Mouse (Mus musculus) neural tube, embryonic 15.5 days (tissue): Measurements from ENCODE around the gene Nup98. TPM values are rescaled to one million over a fixed set of nuclear protein-coding genes. Genes with fewer than 3 reads are reported as not detected.

Source experiments
- ATAC-seq: fragments of 200-750 bp; cut with Nextera tagmentation; 2 replicates; pipeline ENCODE4 v1.8.0; 2017; ENCODE audit warnings: mild to moderate bottlenecking, moderate TSS enrichment, moderate library complexity; ENCODE audit not compliant: low FRiP score
- H3K27ac ChIP-seq: fragments of 300-500 bp; sonication (generic); replicated peaks from 2 replicates; pipeline ENCODE4 v1.5.1; 2015; ENCODE audit warnings: mild to moderate bottlenecking, inconsistent platforms
- H3K27me3 ChIP-seq: fragments of 300-500 bp; sonication (generic); replicated peaks from 2 replicates; pipeline ENCODE4 v1.6.1; 2015; ENCODE audit warnings: inconsistent platforms
- H3K36me3 ChIP-seq: fragments of 300-500 bp; sonication (generic); 2 replicates; pipeline ENCODE4 v1.6.1; 2015; ENCODE audit warnings: inconsistent platforms
- H3K4me1 ChIP-seq: fragments of 300-500 bp; sonication (generic); 2 replicates; pipeline ENCODE4 v1.6.1; 2015; ENCODE audit warnings: inconsistent platforms
- H3K4me2 ChIP-seq: fragments of 300-500 bp; sonication (generic); 2 replicates; pipeline ENCODE4 v1.6.1; 2015; ENCODE audit warnings: inconsistent platforms, mild to moderate bottlenecking, moderate library complexity
- H3K4me3 ChIP-seq: fragments of 300-500 bp; sonication (generic); replicated peaks from 2 replicates; pipeline ENCODE4 v1.5.1; 2015; ENCODE audit warnings: mild to moderate bottlenecking, inconsistent platforms
- H3K9ac ChIP-seq: fragments of 300-500 bp; sonication (generic); replicated peaks from 2 replicates; pipeline ENCODE4 v1.6.1; 2015; ENCODE audit warnings: mild to moderate bottlenecking, inconsistent platforms
- H3K9me3 ChIP-seq: fragments of 300-500 bp; sonication (generic); replicated peaks from 2 replicates; pipeline ENCODE4 v1.6.1; 2016; ENCODE audit warnings: inconsistent platforms
- WGBS: fragments of 180-500 bp; shearing (Covaris S2); methylation state at CpG from one replicate; pipeline ENCODE4 v1.1.7; 2015; ENCODE audit warnings: mixed read lengths; 5-methylcytosine and 5-hydroxymethylcytosine counted together
- polyA plus RNA-seq: library from polyadenylated mRNA; unstranded; fragments of >200 nt; fragmentation: Nextera tagmentation; extraction: Ambion mirVana; gene quantifications from 2 replicates; pipeline ENCODE4 v1.2.1, GENCODE M21; 2015

The Nup98 gene
- polyA plus RNA-seq, 1 experiment from 2014 or later = 18.1 TPM

- no peaks in the 10 kb centered on the region for H3K36me3 ChIP-seq
- H3K9me3 ChIP-seq = no peaks in the 10 kb centered on the region
- peak overlapping the region; percentile 23 for H3K4me3 ChIP-seq
- H3K27me3 ChIP-seq = no peaks in the 10 kb centered on the region; the same call in 1 of the 2 replicates
- WGBS = 3% methylated on average over 30 of the region's 30 CpGs
- H3K4me2 ChIP-seq = peak overlapping the region; percentile 53
- no peak overlapping the region for H3K27ac ChIP-seq
- H3K9ac ChIP-seq = no peak overlapping the region
- H3K4me1 ChIP-seq = peaks cover 14% of the 10 kb centered on the region
- ATAC-seq = peak; percentile 39; the same call in 1 of the 2 replicates
These were observed 110.0 kb downstream of the Nup98 start for GRCm38 (mm10) chr7:102099760-102100661.

- H3K4me2 ChIP-seq = no peak overlapping the region
- ATAC-seq = no peak
- H3K27ac ChIP-seq = no peak overlapping the region
- no peaks in the 10 kb centered on the region for H3K9me3 ChIP-seq
- H3K27me3 ChIP-seq = no peaks in the 10 kb centered on the region
- H3K4me1 ChIP-seq = no peaks in the 10 kb centered on the region
- peaks cover 22% of the 10 kb centered on the region for H3K36me3 ChIP-seq
- no peak overlapping the region for H3K4me3 ChIP-seq
- H3K9ac ChIP-seq = no peak overlapping the region
- WGBS = 92% methylated on average over 4 of the region's 4 CpGs
These were observed 122.6 kb downstream of the Nup98 start for GRCm38 (mm10) chr7:102087336-102087735.

GRCm38 (mm10) chr7:102084041-102084696 lies 125.8 kb downstream of the Nup98 start:
- 94% methylated on average over 26 of the region's 26 CpGs for WGBS
- Histone ChIP-seq H3K4me1 (no peaks in the 10 kb centered on the region), H3K36me3 (peaks cover 46% of the 10 kb centered on the region), H3K4me3 (no peak overlapping the region), H3K27me3 (no peaks in the 10 kb centered on the region), H3K9me3 (no peaks in the 10 kb centered on the region), H3K9ac (no peak overlapping the region), H3K27ac (no peak overlapping the region), H3K4me2 (no peak overlapping the region)
- no peak for ATAC-seq

GRCm38 (mm10) chr7:102082816-102083215 lies 127.2 kb downstream of the Nup98 start, which contains the start of gene Trpc2:
Gene Trpc2 (plus strand): TSS chr7:102083116.
- no peak for ATAC-seq
- no peak within 1 kb of the TSS for H3K4me3 ChIP-seq
- H3K36me3 ChIP-seq = peaks cover 50% of the 10 kb centered on the region
- H3K27me3 ChIP-seq = no peaks in the 10 kb centered on the region
- WGBS = 82% methylated on average over 5 of the region's 5 CpGs
- no peak within 1 kb of the TSS for H3K27ac ChIP-seq
- H3K4me1 ChIP-seq = no peaks in the 10 kb centered on the region
- no peak within 1 kb of the TSS for H3K9ac ChIP-seq
- H3K9me3 ChIP-seq = no peaks in the 10 kb centered on the region
- no peak within 1 kb of the TSS for H3K4me2 ChIP-seq

- Histone ChIP-seq H3K9me3 (no peaks in the 10 kb centered on the region), H3K27me3 (no peaks in the 10 kb centered on the region), H3K4me2 (no peak overlapping the region), H3K4me3 (no peak overlapping the region), H3K27ac (no peak overlapping the region), H3K36me3 (peaks cover 59% of the 10 kb centered on the region), H3K4me1 (no peaks in the 10 kb centered on the region), H3K9ac (no peak overlapping the region)
- no peak for ATAC-seq
- WGBS = 96% methylated on average over 5 of the region's 5 CpGs
These were observed 128.2 kb downstream of the Nup98 start for GRCm38 (mm10) chr7:102081784-102082183.

- peaks cover 69% of the 10 kb centered on the region for H3K36me3 ChIP-seq
- WGBS = 92% methylated on average over 8 of the region's 8 CpGs
These were observed 129.7 kb downstream of the Nup98 start for GRCm38 (mm10) chr7:102080311-102080710.

GRCm38 (mm10) chr7:102078517-102078916 lies 131.5 kb downstream of the Nup98 start:
- Histone ChIP-seq H3K27ac (no peak overlapping the region), H3K9me3 (no peaks in the 10 kb centered on the region), H3K9ac (no peak overlapping the region), H3K36me3 (peaks cover 78% of the 10 kb centered on the region), H3K4me3 (no peak overlapping the region), H3K4me2 (no peak overlapping the region), H3K4me1 (no peaks in the 10 kb centered on the region), H3K27me3 (no peaks in the 10 kb centered on the region)
- WGBS = 80% methylated on average over 7 of the region's 7 CpGs
- ATAC-seq = no peak

More at GRCm38 (mm10) chr7:102080311-102080710, 129.7 kb downstream of the Nup98 start:
- Histone ChIP-seq H3K4me3 (no peak overlapping the region), H3K9ac (no peak overlapping the region), H3K27ac (no peak overlapping the region), H3K27me3 (no peaks in the 10 kb centered on the region), H3K4me2 (no peak overlapping the region), H3K9me3 (no peaks in the 10 kb centered on the region), H3K4me1 (no peaks in the 10 kb centered on the region)
- no peak for ATAC-seq

- Histone ChIP-seq H3K4me1 (no peaks in the 10 kb centered on the region), H3K27me3 (no peaks in the 10 kb centered on the region), H3K9ac (no peak overlapping the region), H3K27ac (no peak overlapping the region), H3K36me3 (peaks cover 78% of the 10 kb centered on the region), H3K4me2 (no peak overlapping the region), H3K4me3 (no peak overlapping the region), H3K9me3 (no peaks in the 10 kb centered on the region)
- no peak for ATAC-seq
- 90% methylated on average over 7 of the region's 7 CpGs for WGBS
These were observed 133.2 kb downstream of the Nup98 start for GRCm38 (mm10) chr7:102076714-102077296.

Other genes with a start within 250 kb of the Nup98 start
- gene Il18bp, start 191.5 kb downstream of the Nup98 start, polyA plus RNA-seq = 3.8 and 5.1 TPM in 2 replicates
- 33.0 and 33.5 TPM in 2 replicates for gene Rnf121, start 144.7 kb downstream of the Nup98 start, polyA plus RNA-seq
- 27.0 and 30.6 TPM in 2 replicates for gene Xndc1, start 144.7 kb downstream of the Nup98 start, polyA plus RNA-seq
- gene Xntrpc, start 144.5 kb downstream of the Nup98 start, polyA plus RNA-seq = 0.86 and 1.1 TPM in 2 replicates
- 0.24 TPM in 1 of 2 replicates, not detected in the other for gene Trpc2, start 127.1 kb downstream of the Nup98 start, polyA plus RNA-seq
- gene Art1, start 108.4 kb downstream of the Nup98 start, polyA plus RNA-seq = 1.5 and 2.5 TPM in 2 replicates
- 0.23 and 0.52 TPM in 2 replicates for gene Art5, start 100.7 kb downstream of the Nup98 start, polyA plus RNA-seq
- not detected in 2 replicates for gene Chrna10, start 93.3 kb downstream of the Nup98 start, polyA plus RNA-seq
- gene Pgap2, start within 50 bp of the Nup98 start, polyA plus RNA-seq = 57.0 and 62.9 TPM in 2 replicates
- gene Rhog, start 45.9 kb upstream of the Nup98 start, polyA plus RNA-seq = 18.4 and 37.9 TPM in 2 replicates
- gene Stim1, start 57.6 kb upstream of the Nup98 start, polyA plus RNA-seq = 13.2 and 17.0 TPM in 2 replicates
- gene Rrm1, start 231.5 kb upstream of the Nup98 start, polyA plus RNA-seq = 38.0 and 65.1 TPM in 2 replicates